Mouse (Mus musculus) kidney, postnatal 4 days (tissue): ENCODE measurements around the gene Meltf.

Source experiments
- DNase-seq, 2 experiments: peaks; one replicate each; pipeline ENCODE4 v3.0.0; 2021; ENCODE audit warnings: mixed read lengths in 2 of 2

Gene Meltf

GRCm38 (mm10) chr16:31896971-31897774, 18.6 kb downstream of the Meltf start:
- peak; percentile 70 to 82 for DNase-seq

DNA sequence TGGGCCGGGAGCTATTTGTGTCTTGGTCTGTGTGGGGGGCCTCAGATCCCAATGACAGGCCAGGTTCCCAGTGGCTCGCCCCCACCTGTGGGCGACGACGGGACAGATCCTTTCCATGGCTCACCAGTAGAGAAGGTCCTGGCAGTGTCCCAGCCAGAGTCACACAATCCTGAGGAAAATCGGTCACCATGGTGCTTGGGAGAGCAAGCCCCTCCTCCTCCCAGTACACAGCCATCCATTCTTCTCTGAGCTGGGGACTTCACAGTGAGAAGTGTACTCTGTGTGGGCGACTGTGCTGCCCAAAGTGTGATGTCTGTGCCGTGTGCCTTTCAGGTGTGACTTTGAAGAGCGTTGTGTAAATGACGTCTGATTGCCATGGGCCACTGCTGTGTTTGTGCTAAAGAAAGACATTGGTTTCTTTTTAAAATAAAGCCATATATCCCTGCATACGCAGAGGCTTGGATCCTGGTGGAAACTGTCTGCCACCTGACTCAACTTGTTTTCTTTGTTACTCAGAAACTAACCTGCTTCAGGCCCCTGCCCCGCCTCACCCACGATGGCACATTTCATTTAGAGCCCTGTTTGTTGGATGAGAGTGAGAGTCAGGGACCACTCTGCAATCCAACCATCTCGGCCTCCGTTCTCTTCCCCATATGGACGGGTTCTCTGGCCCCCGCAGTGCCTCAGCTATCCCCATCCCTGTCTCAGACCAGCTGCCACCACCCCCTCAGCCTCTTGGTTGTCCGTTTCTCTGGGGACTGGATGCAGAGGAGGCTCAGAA, 20.1 kb downstream of the Meltf start:
- DNase-seq, result no peak

DNA sequence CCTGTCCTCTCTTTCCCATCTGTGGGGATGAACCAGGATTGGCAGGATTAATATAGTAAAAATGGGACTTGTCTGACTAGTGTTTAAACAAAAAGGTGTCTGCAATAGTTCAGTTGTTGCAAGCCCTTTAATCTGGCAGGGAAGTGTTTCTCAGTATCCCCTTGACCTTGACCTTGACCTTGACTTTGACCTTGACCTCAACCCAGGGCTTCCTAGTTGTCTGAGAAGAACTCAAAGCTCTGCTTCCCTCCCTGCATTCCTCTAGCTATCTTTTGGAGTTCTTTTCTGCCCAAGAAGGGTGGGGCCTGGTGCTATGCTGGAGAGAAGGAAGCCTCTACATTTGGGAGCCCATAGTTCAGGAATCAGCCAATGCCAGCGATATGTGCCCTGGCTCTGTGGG, 23.3 kb downstream of the Meltf start:
- DNase-seq, result no peak

DNA sequence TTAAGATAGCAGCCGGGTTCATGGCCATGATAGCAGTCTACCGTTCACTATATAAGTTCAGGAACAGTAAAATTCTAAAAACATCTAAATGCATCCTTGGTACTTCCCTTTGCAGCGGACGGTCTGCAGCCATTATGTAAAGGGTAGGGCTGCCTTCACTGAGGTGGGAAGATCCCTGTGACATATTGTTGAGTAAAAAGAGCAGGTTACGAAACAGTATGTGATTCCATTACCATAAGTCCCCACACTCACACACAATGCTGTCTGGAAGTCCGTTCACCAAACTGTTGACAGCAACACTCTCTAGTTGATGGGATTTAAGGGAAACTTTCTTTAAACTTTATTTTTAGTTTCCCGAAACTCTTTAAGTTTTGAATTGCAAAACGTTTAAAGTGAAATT, 24.6 kb downstream of the Meltf start:
- DNase-seq, result no peak

DNA sequence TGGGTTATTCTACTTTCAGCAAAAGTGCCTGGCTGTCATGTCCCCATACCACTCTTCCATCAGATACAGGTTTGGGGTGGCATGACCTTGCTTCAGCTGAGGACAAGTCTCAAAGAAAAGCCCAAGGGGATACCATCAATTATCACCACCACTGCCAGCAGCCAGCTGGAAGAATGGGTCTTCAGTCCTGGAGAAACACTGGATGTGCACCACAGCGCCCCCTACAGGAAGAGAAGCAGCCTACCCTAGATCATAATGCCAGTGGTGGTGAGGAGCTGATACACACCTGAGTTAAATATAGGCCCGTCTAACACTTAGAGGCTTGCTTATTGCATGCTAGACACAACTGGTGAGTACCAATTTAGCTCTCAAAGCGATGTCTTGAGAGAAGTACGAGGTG, 26.7 kb downstream of the Meltf start:
- no peak for DNase-seq

- peak in 1 of 2 experiments; percentile 24 for DNase-seq
These were observed 27.5 kb downstream of the Meltf start for GRCm38 (mm10) chr16:31905891-31906825.

- peak; percentile 64 to 72 for DNase-seq
These were observed 28.3 kb downstream of the Meltf start for GRCm38 (mm10) chr16:31906896-31907295.

- DNase-seq, result no peak
These were observed 30.3 kb downstream of the Meltf start for GRCm38 (mm10) chr16:31908959-31909358.

DNA sequence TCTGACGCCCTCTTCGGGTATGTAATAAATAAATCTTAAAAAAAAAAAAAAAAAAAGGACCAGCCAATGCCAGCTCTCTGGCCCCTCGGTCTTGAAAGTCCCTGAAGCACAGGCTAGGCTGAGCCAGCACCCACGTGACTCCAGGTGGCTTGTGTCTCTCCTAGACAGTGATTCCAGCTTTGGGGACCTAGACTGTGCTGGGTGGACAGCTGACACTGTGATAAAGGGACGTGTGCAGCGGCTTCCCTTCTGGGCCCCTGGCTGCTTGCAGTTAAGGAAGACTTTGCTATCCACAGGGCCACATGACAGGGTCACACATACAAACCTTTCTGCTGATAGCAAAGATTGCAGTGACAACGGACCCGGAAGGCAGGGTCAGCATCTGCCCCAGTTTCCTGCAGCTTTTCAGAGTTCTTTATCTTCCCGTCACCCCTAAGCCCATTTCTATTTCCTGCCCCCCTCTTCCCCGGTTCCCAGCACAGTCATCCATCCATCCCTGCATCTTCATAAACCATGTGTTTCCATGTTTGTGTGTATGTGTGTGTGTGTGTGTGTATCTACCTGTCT, 31.8 kb downstream of the Meltf start:
- peak in 1 of 2 experiments; percentile 27 for DNase-seq

DNA sequence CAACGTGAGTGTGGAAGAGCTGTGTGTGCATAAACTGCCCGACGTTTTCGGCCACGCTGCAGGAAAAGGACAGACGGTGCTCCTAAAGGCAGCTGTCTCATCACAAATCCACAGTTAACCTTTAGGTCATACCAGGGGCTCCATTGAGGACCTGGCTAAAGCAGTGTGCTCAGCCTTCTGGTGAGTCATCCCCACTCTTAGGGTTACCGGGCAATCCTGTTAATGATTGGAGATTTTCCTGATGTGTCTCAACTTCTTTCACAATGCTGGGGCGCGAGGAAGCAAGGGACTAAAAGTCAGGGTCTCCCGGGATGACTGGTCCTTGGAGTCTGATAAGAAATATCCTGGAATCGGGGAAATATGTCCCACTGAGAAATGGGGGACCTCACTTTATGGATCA, 39.2 kb downstream of the Meltf start:
- DNase-seq, result no peak

GRCm38 (mm10) chr16:31918248-31918724, 39.7 kb downstream of the Meltf start:
- DNase-seq, result peak; percentile 86 to 88

DNA sequence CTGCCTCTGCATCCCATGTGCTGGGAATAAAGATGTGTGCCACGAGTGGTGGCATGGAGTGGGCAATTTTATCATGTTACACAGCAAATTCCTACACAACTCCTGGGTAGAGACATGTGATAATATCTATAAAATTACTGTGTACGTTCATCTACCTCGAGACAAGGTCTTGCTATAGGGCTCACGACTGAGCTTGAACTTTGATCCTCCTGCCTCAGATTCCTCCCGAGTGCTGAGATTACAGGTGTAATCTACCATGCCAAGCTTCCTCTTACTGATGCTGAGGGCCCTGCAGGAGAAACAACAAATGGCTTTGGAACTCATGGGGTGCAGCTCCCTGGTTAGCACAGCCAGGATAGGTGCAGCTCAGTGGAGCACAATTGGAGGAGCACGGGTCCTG, 45.8 kb downstream of the Meltf start:
- DNase-seq, result no peak

- DNase-seq, result peak in 1 of 2 experiments; percentile 16
These were observed 47.5 kb downstream of the Meltf start for GRCm38 (mm10) chr16:31926091-31926490.

- DNase-seq, result no peak
These were observed 48.1 kb downstream of the Meltf start for GRCm38 (mm10) chr16:31926547-31927182.

GRCm38 (mm10) chr16:31927412-31927811, 48.8 kb downstream of the Meltf start:
- no peak for DNase-seq

GRCm38 (mm10) chr16:31931330-31931729, 52.7 kb downstream of the Meltf start:
- peak in 1 of 2 experiments; percentile 22 for DNase-seq

GRCm38 (mm10) chr16:31932255-31932654, 53.6 kb downstream of the Meltf start:
- DNase-seq, result no peak

- peak; percentile 89 to 94 for DNase-seq
These were observed 54.5 kb downstream of the Meltf start for GRCm38 (mm10) chr16:31932840-31933697.

DNA sequence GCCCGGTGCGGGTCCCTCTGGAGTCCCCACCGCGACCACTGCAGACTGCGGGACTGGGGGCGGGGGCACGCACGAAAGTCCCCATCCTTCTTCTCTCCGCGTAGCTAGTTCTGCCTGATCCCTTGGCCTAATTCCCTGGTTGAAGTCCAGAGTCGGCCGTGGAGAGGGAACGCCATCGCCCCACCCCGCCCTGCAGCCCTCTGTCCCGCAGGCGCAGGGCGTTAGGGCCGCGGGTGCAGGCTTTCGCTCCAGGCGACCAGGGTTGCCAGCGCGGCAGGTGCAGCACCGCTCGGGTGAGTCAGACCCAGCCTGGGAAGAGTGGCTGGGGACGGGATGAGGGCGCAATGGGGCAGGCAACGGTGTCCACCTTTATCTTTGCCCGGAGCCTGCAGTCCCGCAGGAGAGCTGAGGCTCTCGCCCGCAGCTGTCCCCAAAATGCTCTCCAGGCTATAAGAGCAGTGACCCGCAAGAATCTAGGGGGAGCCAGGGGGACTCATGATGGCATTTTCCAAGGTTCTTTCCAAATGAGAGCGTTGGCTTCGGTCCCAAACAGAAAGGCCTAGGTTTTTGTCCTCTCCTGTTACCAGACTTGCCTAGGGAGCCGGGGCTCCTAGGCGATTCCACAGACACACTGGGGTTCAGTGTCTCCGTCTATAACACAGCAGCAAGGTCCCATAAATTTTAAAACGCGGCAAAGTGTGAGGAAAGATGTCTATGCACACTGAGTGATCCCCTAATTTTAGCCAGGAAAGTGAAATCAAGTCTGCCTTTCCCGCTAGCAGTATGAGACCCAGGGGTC, 55.3 kb downstream of the Meltf start, which contains the start of gene Pigz:
Gene Pigz (plus strand): TSS at position 101 of the 799 bp plus-strand sequence.
- DNase-seq, result peak; percentile 50 to 65

DNA sequence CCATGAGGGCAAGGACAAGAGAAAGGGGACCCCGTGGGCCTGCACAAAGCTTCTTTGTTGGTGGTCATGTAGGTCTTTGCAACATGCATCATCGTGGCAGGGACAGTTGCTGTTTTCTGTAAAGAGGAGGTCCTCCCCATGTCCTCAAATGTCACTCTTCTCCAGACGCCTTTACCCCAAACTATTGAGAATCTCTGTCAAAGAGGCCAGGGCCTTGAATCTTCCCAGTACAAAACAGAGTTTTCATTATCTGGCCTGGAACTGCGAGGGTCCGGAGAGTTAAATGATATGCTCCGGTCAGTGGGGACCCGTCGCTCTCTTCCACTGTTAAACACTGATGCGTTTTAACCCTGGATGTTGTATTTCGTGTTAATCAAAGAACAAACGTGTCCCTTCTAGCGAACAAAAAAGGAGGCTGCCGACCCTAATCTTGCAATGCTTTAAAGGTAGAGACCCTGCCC, 56.0 kb downstream of the Meltf start:
- no peak for DNase-seq
